Mouse (Mus musculus): Measurements from ENCODE around the gene Gm6367. TPM values are rescaled to one million over a fixed set of nuclear protein-coding genes. Genes with fewer than 3 reads are reported as not detected.

Gm6367 gene
- polyA plus RNA-seq (2015; fragmentation: Nextera tagmentation; extraction: Ambion mirVana), result not detected in 2 replicates

GRCm38 (mm10) chr5:94988326-94988725 is at the start of gene Gm6367:
Gm6367 (plus strand) TSS chr5:94988626.

Other genes starting within 250 kb of the Gm6367 start
- gene Gm3183, start 123.2 kb upstream of the Gm6367 start, polyA plus RNA-seq (2015; fragmentation: Nextera tagmentation; extraction: Ambion mirVana), result not detected in 2 replicates
- not detected in 2 replicates for gene Gm7942, start 118.3 kb downstream of the Gm6367 start, polyA plus RNA-seq (2015; fragmentation: Nextera tagmentation; extraction: Ambion mirVana)
- gene Gm16513, start 194.0 kb downstream of the Gm6367 start, polyA plus RNA-seq (2015; fragmentation: Nextera tagmentation; extraction: Ambion mirVana), result not detected in 2 replicates